Mouse (Mus musculus) MEL (cell line): ENCODE measurements around the gene Fsip1. TPM values are rescaled to one million over a fixed set of nuclear protein-coding genes. Genes with fewer than 3 reads are reported as not detected.

ENCODE experiments used
- DNase-seq: peaks from one replicate; pipeline ENCODE4 v3.0.0; 2011; ENCODE audit warnings: low read depth, low spot score
- H3K27ac ChIP-seq: 2 replicates; pipeline ENCODE4 v1.5.1; 2012; ENCODE audit warnings: low read depth, mild to moderate bottlenecking, control low read depth, low read length, moderate library complexity; ENCODE audit not compliant: control insufficient read depth
- H3K27me3 ChIP-seq, 2 experiments: fragments of 150-350 bp in 1 of 2; sonication (generic) in 1 of 2; 2 replicates each; pipeline ENCODE4 v1.6.1; 2012; ENCODE audit warnings: low read length in 2 of 2, mild to moderate bottlenecking in 2 of 2, improper control_type of control experiment in 1 of 2, moderate library complexity in 1 of 2; ENCODE audit not compliant: insufficient read depth in 2 of 2, control insufficient read depth in 1 of 2
- H3K36me3 ChIP-seq, 2 experiments: 2 replicates each; pipeline ENCODE4 v1.6.1; 2012 to 2014; ENCODE audit warnings: low read length in 2 of 2, improper control_type of control experiment in 1 of 2, inconsistent platforms in 1 of 2, mild to moderate bottlenecking in 1 of 2; ENCODE audit not compliant: insufficient read depth in 2 of 2, control insufficient read depth in 1 of 2
- H3K4me1 ChIP-seq, 2 experiments: fragments of 150-350 bp in 1 of 2; sonication (generic) in 1 of 2; 2 replicates each; pipeline ENCODE4 v1.6.1; 2012; ENCODE audit warnings: low read length in 2 of 2, improper control_type of control experiment in 1 of 2, mild to moderate bottlenecking in 1 of 2; ENCODE audit not compliant: insufficient read depth in 2 of 2, control insufficient read depth in 1 of 2
- H3K4me3 ChIP-seq, 2 experiments: fragments of 150-350 bp in 1 of 2; sonication (generic) in 1 of 2; 2 replicates each; pipeline ENCODE4 v1.5.1; 2012; ENCODE audit warnings: low read depth in 2 of 2, low read length in 2 of 2, mild to moderate bottlenecking in 2 of 2, moderate library complexity in 2 of 2, control low read depth in 1 of 2, improper control_type of control experiment in 1 of 2; ENCODE audit not compliant: control insufficient read depth in 1 of 2, insufficient read depth in 1 of 2
- H3K79me2 ChIP-seq: 2 replicates; pipeline ENCODE4 v1.6.1; 2012; ENCODE audit warnings: mild to moderate bottlenecking, low read length, moderate library complexity; ENCODE audit not compliant: control insufficient read depth, poor library complexity, insufficient read depth
- H3K9ac ChIP-seq: 2 replicates; pipeline ENCODE4 v1.6.1; 2012; ENCODE audit warnings: low read depth, mild to moderate bottlenecking, control low read depth, low read length, moderate library complexity; ENCODE audit not compliant: control insufficient read depth, poor library complexity, severe bottlenecking
- H3K9me3 ChIP-seq: fragments of 150-350 bp; sonication (generic); replicated peaks from 2 replicates; pipeline ENCODE4 v1.6.1; 2012; ENCODE audit warnings: mild to moderate bottlenecking, low read length, improper control_type of control experiment, moderate library complexity; ENCODE audit not compliant: insufficient read depth
- BHLHE40 ChIP-seq: IDR thresholded peaks from 2 replicates; pipeline ENCODE4 v1.6.1; 2012; ENCODE audit warnings: low read depth, mild to moderate bottlenecking, inconsistent platforms, low read length, improper control_type of control experiment, borderline replicate concordance
- CHD2 ChIP-seq: IDR thresholded peaks from 2 replicates; pipeline ENCODE4 v1.6.1; 2011; ENCODE audit warnings: low read length, improper control_type of control experiment
- CTCF ChIP-seq, 3 experiments: IDR thresholded peaks in 2 of 3; conservative IDR thresholded peaks in 1 of 3; 2 replicates each; pipeline ENCODE4 v1.5.1; 2011 to 2012; ENCODE audit warnings: low read length in 3 of 3, low read depth in 2 of 3, mild to moderate bottlenecking in 2 of 3, improper control_type of control experiment in 1 of 3, inconsistent platforms in 1 of 3, mixed read lengths in 1 of 3, moderate library complexity in 1 of 3; ENCODE audit not compliant: control insufficient read depth in 1 of 3, insufficient read depth in 1 of 3, poor library complexity in 1 of 3, severe bottlenecking in 1 of 3
- E2F4 ChIP-seq: IDR thresholded peaks from 2 replicates; pipeline ENCODE4 v1.6.1; 2011; ENCODE audit warnings: low read depth, low read length, improper control_type of control experiment, borderline replicate concordance
- ELF1 ChIP-seq: IDR thresholded peaks from 2 replicates; pipeline ENCODE4 v1.6.1; 2014; ENCODE audit warnings: low read depth, mild to moderate bottlenecking, inconsistent platforms, low read length, improper control_type of control experiment, moderate library complexity
- EP300 ChIP-seq, 2 experiments: IDR thresholded peaks; 2 replicates each; pipeline ENCODE4 v1.6.1; 2011; ENCODE audit warnings: improper control_type of control experiment in 2 of 2, low read length in 2 of 2, low read depth in 1 of 2, mild to moderate bottlenecking in 1 of 2
- ETS1 ChIP-seq: IDR thresholded peaks from 2 replicates; pipeline ENCODE4 v1.6.1; 2012; ENCODE audit warnings: low read depth, mild to moderate bottlenecking, inconsistent platforms, low read length, improper control_type of control experiment, moderate library complexity
- GATA1 ChIP-seq: IDR thresholded peaks from 2 replicates; pipeline ENCODE4 v1.6.1; 2011; ENCODE audit warnings: low read depth, low read length, improper control_type of control experiment
- JUND ChIP-seq: IDR thresholded peaks from 2 replicates; pipeline ENCODE4 v1.6.1; 2011; ENCODE audit warnings: low read depth, mild to moderate bottlenecking, improper control_type of control experiment, low read length
- KAT2A ChIP-seq: conservative IDR thresholded peaks from 2 replicates; pipeline ENCODE4 v1.6.1; 2012; ENCODE audit warnings: low read depth, low read length, improper control_type of control experiment, inconsistent platforms
- MAFK ChIP-seq: IDR thresholded peaks from 2 replicates; pipeline ENCODE4 v1.6.1; 2011; ENCODE audit warnings: low read depth, mild to moderate bottlenecking, low read length, improper control_type of control experiment, borderline replicate concordance
- MAX ChIP-seq: IDR thresholded peaks from 2 replicates; pipeline ENCODE4 v1.6.1; 2011; ENCODE audit warnings: low read length, improper control_type of control experiment
- MAZ ChIP-seq: IDR thresholded peaks from 2 replicates; pipeline ENCODE4 v1.6.1; 2012; ENCODE audit warnings: low read depth, mild to moderate bottlenecking, inconsistent platforms, low read length, improper control_type of control experiment
- MXI1 ChIP-seq: IDR thresholded peaks from 2 replicates; pipeline ENCODE4 v1.6.1; 2011; ENCODE audit warnings: mild to moderate bottlenecking, low read depth, low read length, improper control_type of control experiment
- MYB ChIP-seq: IDR thresholded peaks from 2 replicates; pipeline ENCODE4 v1.6.1; 2011; ENCODE audit warnings: mild to moderate bottlenecking, low read depth, low read length, improper control_type of control experiment
- NRF1 ChIP-seq: IDR thresholded peaks from 2 replicates; pipeline ENCODE4 v1.6.1; 2014; ENCODE audit warnings: low read depth, mild to moderate bottlenecking, inconsistent platforms, low read length, improper control_type of control experiment, moderate library complexity; ENCODE audit not compliant: poor library complexity, insufficient read depth, severe bottlenecking
- RAD21 ChIP-seq: IDR thresholded peaks from 2 replicates; pipeline ENCODE4 v1.6.1; 2011; ENCODE audit warnings: mild to moderate bottlenecking, low read depth, low read length, improper control_type of control experiment
- SMC3 ChIP-seq: IDR thresholded peaks from 2 replicates; pipeline ENCODE4 v1.6.1; 2011; ENCODE audit warnings: low read depth, low read length, improper control_type of control experiment
- TAL1 ChIP-seq: IDR thresholded peaks from 2 replicates; pipeline ENCODE4 v1.6.1; 2012; ENCODE audit warnings: mild to moderate bottlenecking, inconsistent platforms, low read length, moderate library complexity, mixed read lengths
- TBP ChIP-seq: IDR thresholded peaks from 2 replicates; pipeline ENCODE4 v1.8.0; 2011; ENCODE audit warnings: low read depth, low read length, improper control_type of control experiment
- TCF12 ChIP-seq: IDR thresholded peaks from 2 replicates; pipeline ENCODE4 v1.6.1; 2014; ENCODE audit warnings: low read depth, mild to moderate bottlenecking, inconsistent platforms, low read length, improper control_type of control experiment, moderate library complexity
- UBTF ChIP-seq: IDR thresholded peaks from 2 replicates; pipeline ENCODE4 v1.6.1; 2012; ENCODE audit warnings: low read depth, mild to moderate bottlenecking, inconsistent platforms, low read length, improper control_type of control experiment, moderate library complexity, borderline replicate concordance; ENCODE audit not compliant: insufficient read depth
- ZC3H11A ChIP-seq: IDR thresholded peaks from 2 replicates; pipeline ENCODE4 v1.6.1; 2012; ENCODE audit warnings: low read depth, mild to moderate bottlenecking, inconsistent platforms, low read length, improper control_type of control experiment
- ZKSCAN1 ChIP-seq: IDR thresholded peaks from 2 replicates; pipeline ENCODE4 v1.6.1; 2012; ENCODE audit warnings: low read depth, mild to moderate bottlenecking, inconsistent platforms, low read length, improper control_type of control experiment, moderate library complexity
- ZNF384 ChIP-seq: IDR thresholded peaks from 2 replicates; pipeline ENCODE4 v1.6.1; 2012; ENCODE audit warnings: low read depth, mild to moderate bottlenecking, inconsistent platforms, low read length, improper control_type of control experiment
- polyA plus RNA-seq, 2 experiments: library from polyadenylated mRNA; stranded (reverse) in 1 of 2; unstranded in 1 of 2; fragments of >175 nt in 1 of 2; fragments of >200 nt in 1 of 2; gene quantifications; 2 replicates each; pipeline versions ENCODE4 v1.2.1 to v1.2.4; 2012; ENCODE audit warnings: low replicate concordance in 2 of 2, low read depth in 1 of 2; ENCODE audit not compliant: insufficient read length in 2 of 2, insufficient read depth in 1 of 2, missing spikeins in 1 of 2
- total RNA-seq: library from RNA; depleted of rRNA; stranded (reverse); fragments of 300-350 nt; gene quantifications from 2 replicates; pipeline ENCODE4 v1.2.3, GENCODE M21; 2012

The Fsip1 gene
- total and polyA plus RNA-seq, 3 experiments = not detected

GRCm38 (mm10) chr2:118137776-118138175 is 119.0 kb downstream of the Fsip1 start:
- Histone ChIP-seq H3K4me3 (no peak overlapping the region), H3K36me3 (no peaks in the 10 kb centered on the region), H3K79me2 (no peaks in the 10 kb centered on the region), H3K9me3 (no peaks in the 10 kb centered on the region), H3K27ac (no peak overlapping the region), H3K4me1 (no peaks in the 10 kb centered on the region), H3K9ac (no peak overlapping the region), H3K27me3 (no peaks in the 10 kb centered on the region)
- no peak for DNase-seq
- TF ChIP-seq SMC3 = no peak
- no peak for TF ChIP-seq TBP
- TF ChIP-seq BHLHE40 = no peak
- TF ChIP-seq MYB = no peak
- TF ChIP-seq RAD21 = no peak
- no peak for TF ChIP-seq CHD2
- TF ChIP-seq ZKSCAN1 = no peak

- Histone ChIP-seq H3K27ac (no peak overlapping the region), H3K36me3 (no peaks in the 10 kb centered on the region), H3K9ac (no peak overlapping the region), H3K9me3 (no peaks in the 10 kb centered on the region), H3K4me3 (no peak overlapping the region), H3K4me1 (no peaks in the 10 kb centered on the region), H3K27me3 (no peaks in the 10 kb centered on the region), H3K79me2 (no peaks in the 10 kb centered on the region)
- DNase-seq = no peak
- no peak for TF ChIP-seq ZKSCAN1
- no peak for TF ChIP-seq MAX
- TF ChIP-seq ETS1 = no peak
- TF ChIP-seq MAZ = no peak
- no peak for TF ChIP-seq UBTF
- TF ChIP-seq RAD21 = no peak
- TF ChIP-seq NRF1 = no peak
- TF ChIP-seq GATA1 = no peak
- no peak for TF ChIP-seq TCF12
- TF ChIP-seq KAT2A = no peak
Measured at GRCm38 (mm10) chr2:118137071-118137470, 119.7 kb downstream of the Fsip1 start.

- H3K9me3 ChIP-seq = no peaks in the 10 kb centered on the region
- H3K4me3 ChIP-seq = no peak overlapping the region
- DNase-seq = no peak
- no peaks in the 10 kb centered on the region for H3K27me3 ChIP-seq
- H3K79me2 ChIP-seq = no peaks in the 10 kb centered on the region
- no peaks in the 10 kb centered on the region for H3K36me3 ChIP-seq
- H3K4me1 ChIP-seq = no peaks in the 10 kb centered on the region
- no peak overlapping the region for H3K27ac ChIP-seq
- TF ChIP-seq ZC3H11A (no peak), KAT2A (no peak), CHD2 (no peak), TBP (no peak), GATA1 (no peak), JUND (no peak), MXI1 (no peak), TCF12 (no peak), E2F4 (no peak), MAX (no peak), BHLHE40 (no peak), SMC3 (no peak), ELF1 (no peak), CTCF (IDR thresholded peaks at IDR 0.05 in 2 of 3, conservative IDR thresholded peaks at IDR 0.05 in 1 of 3; ENCODE audit: control insufficient read depth in 1 of 3, insufficient read depth in 1 of 3, low read depth in 2 of 3, low read length in 3 of 3, poor library complexity in 1 of 3, severe bottlenecking in 1 of 3) (no peak), ZNF384 (no peak), MAFK (no peak), ZKSCAN1 (no peak), TAL1 (no peak), EP300 (IDR thresholded peaks at IDR 0.05; ENCODE audit: low read depth in 1 of 2, low read length in 2 of 2) (no peak)
- no peak overlapping the region for H3K9ac ChIP-seq
Measured at GRCm38 (mm10) chr2:118128313-118128712, 128.5 kb downstream of the Fsip1 start.
